In the genomic region with DNA sequence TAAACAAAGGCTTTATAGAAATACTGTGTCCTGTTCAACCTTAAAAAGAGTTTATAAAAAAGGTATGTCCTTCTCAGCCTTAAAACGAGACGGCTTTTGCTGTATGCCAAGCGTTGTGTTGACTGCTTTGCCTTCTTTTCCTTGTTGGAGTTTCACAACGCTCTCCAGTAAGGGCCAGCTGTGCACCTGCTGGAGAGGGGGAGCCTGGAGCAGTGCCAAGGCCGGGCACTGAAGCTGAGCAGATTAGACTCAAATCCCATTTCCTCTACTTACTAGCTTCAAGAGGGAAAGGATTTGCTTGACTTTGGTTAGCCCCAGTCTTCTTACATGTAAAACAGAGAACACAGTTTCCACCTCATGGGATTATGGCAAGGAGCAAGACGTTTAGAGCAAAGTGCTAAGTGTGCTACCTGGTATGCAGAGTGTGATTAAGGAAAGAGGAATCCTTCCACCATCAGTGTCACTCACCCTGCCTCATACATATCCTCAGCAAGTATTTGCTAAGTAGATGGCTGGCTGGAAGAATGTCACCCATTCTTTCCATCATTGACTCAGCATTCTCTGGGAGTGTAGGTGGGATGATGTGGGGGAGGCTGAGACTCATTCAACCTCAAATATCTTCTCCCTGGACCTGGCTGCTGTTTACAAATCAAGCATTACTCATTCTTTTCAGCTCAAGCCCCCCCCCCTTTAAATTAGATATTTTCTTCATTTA, we compare ENCODE assay signal across 12 mouse cellular contexts.
DNase-seq lines count a peak whose midpoint lies in the region; ATAC-seq and TF ChIP-seq lines count a peak whose summit lies in the region.
"Had no signal": no experiment of that assay in that cellular context is flagged by ENCODE, and none has a peak within 500 bp of the region (broad histone marks: within the 10 kb centered on the region; RNA-seq: fewer than 3 reads in every experiment).

No protein-coding gene starts in this region.

- no peak overlapping the region for H3K4me2 ChIP-seq in lung, embryonic 16.5 days (ENCODE audit: low read depth, low read length)
- H3K4me2 ChIP-seq: neural tube, embryonic 12.5 days had no signal

- no peak overlapping the region for H3K9ac ChIP-seq in lung, embryonic 16.5 days (ENCODE audit: low read length)
- H3K9ac ChIP-seq: neural tube, embryonic 12.5 days had no signal

- no peaks in the 10 kb centered on the region for H3K27me3 ChIP-seq in kidney, adult 2 months (replicated peaks; ENCODE audit: control insufficient read depth, insufficient read depth, low read length)
- H3K27me3 ChIP-seq in lung, embryonic 16.5 days (ENCODE audit: control insufficient read depth, insufficient read depth, low read depth, low read length) = no peaks in the 10 kb centered on the region
- H3K27me3 ChIP-seq: neural tube, embryonic 12.5 days had no signal

- peaks cover 8% of the 10 kb centered on the region; the same call in 1 of the 2 replicates for H3K4me1 ChIP-seq in kidney, adult 2 months (ENCODE audit: control insufficient read depth, insufficient read depth, low read length)
- H3K4me1 ChIP-seq in lung, embryonic 16.5 days (replicated peaks; ENCODE audit: control insufficient read depth, insufficient read depth, low read length) = 0 out of 2 replicates have a peak, but pooled peaks cover 2% of the 10 kb centered on the region
- H3K4me1 ChIP-seq: neural tube, embryonic 12.5 days had no signal

- no peaks in the 10 kb centered on the region for H3K9me3 ChIP-seq in lung, embryonic 16.5 days (ENCODE audit: control insufficient read depth, low read length)
- H3K9me3 ChIP-seq: neural tube, embryonic 12.5 days had no signal

- TF ChIP-seq CTCF in kidney, adult 2 months (conservative IDR thresholded peaks at IDR 0.05; ENCODE audit: insufficient read depth, insufficient read length, low read depth, low read length) = no peak

- H3K27ac ChIP-seq in kidney, adult 2 months (ENCODE audit: insufficient read depth, low read depth, low read length) = no peak overlapping the region
- H3K27ac ChIP-seq in lung, embryonic 16.5 days (ENCODE audit: low read length) = 0 out of 2 replicates have a peak overlapping the region, but pooled peaks have one; percentile 17
- H3K27ac ChIP-seq: neural tube, embryonic 12.5 days had no signal

- TF ChIP-seq POLR2A in kidney, adult 2 months (IDR thresholded peaks at IDR 0.05; ENCODE audit: low read depth, low read length) = no peak

- H3K4me3 ChIP-seq in kidney, adult 2 months (ENCODE audit: insufficient read depth, low read depth, low read length) = no peak overlapping the region
- no peak overlapping the region for H3K4me3 ChIP-seq in lung, embryonic 16.5 days (ENCODE audit: low read length)
- H3K4me3 ChIP-seq: neural tube, embryonic 12.5 days had no signal

- no peaks in the 10 kb centered on the region for H3K36me3 ChIP-seq in kidney, adult 2 months (ENCODE audit: control insufficient read depth, insufficient read depth, low read length)
- H3K36me3 ChIP-seq in lung, embryonic 16.5 days (ENCODE audit: control insufficient read depth, insufficient read depth, low read length) = no peaks in the 10 kb centered on the region
- H3K36me3 ChIP-seq: neural tube, embryonic 12.5 days had no signal

- peak; percentile 55 to 66 for DNase-seq in cerebellum, postnatal 10 days
- DNase-seq in cerebellum, adult 11-12 months = no peak
- DNase-seq in kidney, adult 2 months = peak; percentile 22
- DNase-seq in kidney, adult 8-10 months = no peak
- DNase-seq in Muller cell, postnatal 12 days (ENCODE audit: inconsistent ontology term) = peak; percentile 91
- no peak for DNase-seq in spleen, postnatal 36 days (ENCODE audit: low spot score in 2 of 2)
- DNase-seq in spleen, adult 18-20 months = no peak
- DNase-seq: adrenal gland, postnatal 10 days; cerebellum, adult 11 months; thymus, postnatal 25 days had no signal

- 52% methylated on average over 6 of the region's 6 CpGs for WGBS in kidney, adult 2 months
- 45% methylated on average over 6 of the region's 6 CpGs for WGBS in lung, embryonic 16.5 days

- peak; percentile 68 for ATAC-seq in lung, embryonic 16.5 days (ENCODE audit: low read depth)

Comparison
In these comparisons a context has a peak if more than half of its experiments do, and no peak if none do; other contexts are left out.
1. DNase-seq: peak in cerebellum, postnatal 10 days (2 of 2), kidney, adult 2 months (single experiment) and Muller cell, postnatal 12 days (single experiment); none in cerebellum, adult 11-12 months (single experiment), kidney, adult 8-10 months (0 of 2), spleen, postnatal 36 days (0 of 2) and spleen, adult 18-20 months (0 of 2).